Mouse (Mus musculus) heart, adult 2 months (tissue): Measurements from ENCODE around the gene Maml2. TPM values are rescaled to one million over a fixed set of nuclear protein-coding genes. Genes with fewer than 3 reads are reported as not detected.

Source experiments
- DNase-seq, 2 experiments: peaks; one replicate each; pipeline ENCODE4 v3.0.0; 2021
- H3K27ac ChIP-seq: fragments of 200-600 bp; 2 replicates; pipeline ENCODE4 v1.8.1; 2022
- H3K27me3 ChIP-seq: fragments of 200-500 bp; 2 replicates; pipeline ENCODE4 v1.6.1; 2012; ENCODE audit warnings: mild to moderate bottlenecking, low read length, inconsistent platforms, mixed read lengths; ENCODE audit not compliant: control insufficient read depth, insufficient read depth
- H3K36me3 ChIP-seq: fragments of 200-500 bp; 2 replicates; pipeline ENCODE4 v1.6.1; 2012; ENCODE audit warnings: low read length, inconsistent platforms; ENCODE audit not compliant: control insufficient read depth, insufficient read depth
- H3K4me1 ChIP-seq: fragments of 200-500 bp; 2 replicates; pipeline ENCODE4 v1.6.1; 2011; ENCODE audit warnings: low read length; ENCODE audit not compliant: control insufficient read depth, insufficient read depth
- H3K4me3 ChIP-seq: fragments of 200-600 bp; 2 replicates; pipeline ENCODE4 v1.8.1; 2022
- H3K79me2 ChIP-seq: fragments of 200-500 bp; replicated peaks from 2 replicates; pipeline ENCODE4 v1.6.1; 2012; ENCODE audit warnings: mild to moderate bottlenecking, inconsistent platforms, low read length, moderate library complexity, mixed read lengths; ENCODE audit not compliant: control insufficient read depth, insufficient read depth
- H3K9ac ChIP-seq: fragments of 200-500 bp; 2 replicates; pipeline ENCODE4 v1.6.1; 2012; ENCODE audit warnings: low read depth, mild to moderate bottlenecking, control low read depth, inconsistent platforms, low read length, mixed read lengths
- CTCF ChIP-seq: fragments of 200-600 bp; IDR thresholded peaks from 2 replicates; pipeline ENCODE4 v1.8.1; 2022; ENCODE audit warnings: antibody characterized with exemption, mild to moderate bottlenecking, moderate library complexity
- EP300 ChIP-seq: fragments of 200-500 bp; IDR thresholded peaks from 2 replicates; pipeline ENCODE4 v1.6.1; 2011; ENCODE audit warnings: low read depth, low read length, control low read depth; ENCODE audit not compliant: insufficient read depth
- POLR2A ChIP-seq: fragments of 200-500 bp; IDR thresholded peaks from 2 replicates; pipeline ENCODE4 v1.6.1; 2011; ENCODE audit warnings: mild to moderate bottlenecking, low read depth, low read length, control low read depth; ENCODE audit not compliant: insufficient read depth
- WGBS: fragments of 180-500 bp; shearing (Covaris S2); methylation state at CpG from one replicate; pipeline ENCODE4 v1.1.7; 2018; 5-methylcytosine and 5-hydroxymethylcytosine counted together
- intact Hi-C: fragments of 180-260 bp; cut with DNase I; formaldehyde crosslinking; loops from one replicate; pipeline ENCODE4 v1.15.1; 2025
- microRNA-seq, 2 experiments: library from miRNA; unstranded; fragments of <30 nt; microRNA quantifications; one replicate each; pipeline ENCODE4 v1.2.0; 2021
- polyA plus RNA-seq: library from polyadenylated mRNA; depleted of rRNA; stranded (reverse); fragments of >200 nt; gene quantifications from 2 replicates; pipeline ENCODE4 v1.2.3, GENCODE M21; 2012; rRNA removed
- total RNA-seq, 2 experiments: library from RNA; stranded (reverse); gene quantifications; 2 replicates each; pipeline ENCODE4 v1.2.3; 2021

Maml2 gene
- total and polyA plus RNA-seq, 3 experiments, result 4.8 to 6.5 (median 5.7) TPM

DNA sequence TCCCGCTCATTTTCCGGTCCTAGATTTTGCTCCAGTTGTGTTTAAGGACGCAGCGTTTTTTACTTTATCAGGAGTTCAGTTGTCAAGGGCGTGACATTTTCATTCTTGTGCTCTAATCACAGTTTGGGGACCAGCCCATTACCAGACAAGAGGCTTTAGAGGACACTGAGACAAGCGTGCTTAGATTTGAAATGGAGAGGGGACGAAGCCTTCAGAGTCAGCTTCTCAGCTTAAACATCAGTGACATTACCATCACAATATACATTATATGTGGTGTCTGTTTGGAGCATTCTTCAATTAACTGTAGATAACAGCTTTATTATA lies 451.9 kb downstream of the Maml2 start:
- peak overlapping the region; percentile 92 for H3K27ac ChIP-seq
- WGBS, result under 1% methylated on average over 7 of the region's 7 CpGs
- peaks cover 9% of the 10 kb centered on the region for H3K36me3 ChIP-seq
- no peak for DNase-seq
- peaks cover 5% of the 10 kb centered on the region; the same call in 1 of the 2 replicates for H3K79me2 ChIP-seq
- peak overlapping the region; percentile 93 for H3K4me3 ChIP-seq
- intact Hi-C loops, result loop anchor here (2.0 kb wide), 1 partner anchor 77 kb away; the partner anchor contains the start of genes Cep57 and Fam76b
- TF ChIP-seq POLR2A, result no peak
- no peak for TF ChIP-seq EP300
- TF ChIP-seq CTCF, result no peak
- no peaks in the 10 kb centered on the region for H3K27me3 ChIP-seq
- H3K4me1 ChIP-seq, result peaks cover 7% of the 10 kb centered on the region
- peak overlapping the region; percentile 97 for H3K9ac ChIP-seq

DNA sequence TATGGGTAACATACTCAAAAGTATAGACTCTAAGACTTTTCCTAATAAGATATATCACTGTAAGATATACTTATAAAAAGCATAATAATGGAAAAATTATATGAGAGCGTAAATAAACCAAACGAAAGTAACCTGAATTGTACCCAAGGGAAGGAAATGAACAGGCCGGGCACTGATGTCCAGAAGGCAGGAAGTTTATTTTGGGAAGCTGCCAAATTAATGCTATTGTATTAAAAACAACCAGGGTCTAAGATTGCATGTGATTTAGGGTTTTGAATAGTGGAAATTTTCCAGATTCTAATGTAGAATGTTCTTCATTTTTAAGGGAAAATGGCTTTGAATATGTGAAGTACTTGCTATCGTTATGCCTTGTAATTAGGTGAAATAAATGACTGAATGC lies 454.8 kb downstream of the Maml2 start:
- H3K36me3 ChIP-seq, result peaks cover 9% of the 10 kb centered on the region
- peaks cover 7% of the 10 kb centered on the region for H3K4me1 ChIP-seq
- H3K79me2 ChIP-seq, result peaks cover 5% of the 10 kb centered on the region; the same call in 1 of the 2 replicates
- WGBS, result 32% methylated on average over 4 of the region's 4 CpGs
- no peak for DNase-seq
- H3K27ac ChIP-seq, result peak overlapping the region; percentile 82
- TF ChIP-seq CTCF (no peak), EP300 (no peak), POLR2A (no peak)
- no peaks in the 10 kb centered on the region for H3K27me3 ChIP-seq
- H3K9ac ChIP-seq, result no peak overlapping the region
- H3K4me3 ChIP-seq, result no peak overlapping the region
- intact Hi-C loops, result loop anchor here (5.0 kb wide), 1 partner anchor 40 kb away; no protein-coding TSS in a partner anchor

Small RNAs within 50 kb of the gene (microRNA-seq; reads per million reads assigned to microRNA genes)
- gene Gm22643, result 0 reads per million in 2 experiments

Other genes with a start within 250 kb of the Maml2 start
- 1 to 10 TPM; 5.3 to 5.7 TPM for gene Jrkl, start 52.1 kb upstream of the Maml2 start, total RNA-seq
- 0.80 and 1.9 TPM in 2 replicates for gene Jrkl, start 52.1 kb upstream of the Maml2 start, polyA plus RNA-seq
- gene Ccdc82, start 51.0 kb upstream of the Maml2 start, total RNA-seq, result 1 to 10 TPM; 8.5 to 9.3 TPM
- 4.6 and 7.9 TPM in 2 replicates for gene Ccdc82, start 51.0 kb upstream of the Maml2 start, polyA plus RNA-seq
- not detected for gene Gm17571, start 148.8 kb downstream of the Maml2 start, total RNA-seq
- gene Gm17571, start 148.8 kb downstream of the Maml2 start, polyA plus RNA-seq, result not detected in 2 replicates